ENCODE assay signal across 17 mouse cellular contexts in the genomic region with DNA sequence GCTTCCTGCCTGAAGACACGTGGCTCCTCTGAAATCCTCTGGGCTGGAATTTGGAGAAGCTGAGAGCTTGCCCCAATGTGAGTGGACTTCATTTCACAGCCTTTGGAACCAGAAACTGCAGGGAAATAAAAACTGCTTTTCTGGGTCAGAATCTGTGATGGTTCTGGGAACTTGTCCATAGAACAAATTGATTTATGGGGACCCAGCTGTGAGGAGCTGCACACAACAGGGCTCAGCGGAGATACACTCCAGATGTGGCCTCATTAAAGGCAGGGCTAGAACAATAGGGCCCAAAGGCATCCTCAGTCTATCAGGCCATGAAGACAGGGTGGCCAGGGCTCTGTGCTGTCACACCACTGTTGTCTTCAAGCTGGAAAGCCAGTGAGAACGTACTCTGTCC. TPM values are rescaled to one million over a fixed set of nuclear protein-coding genes. Genes with fewer than 3 reads are reported as not detected.
DNase-seq lines count a peak whose midpoint lies in the region; ATAC-seq lines count a peak whose summit lies in the region.
"Had no signal": no experiment of that assay in that cellular context is flagged by ENCODE, and none has a peak within 500 bp of the region (broad histone marks: within the 10 kb centered on the region; RNA-seq: fewer than 3 reads in every experiment).

No protein-coding gene starts in this region.

- H3K27ac ChIP-seq in heart, embryonic 11.5 days (ENCODE audit: low read depth, low read length) = no peak overlapping the region
- H3K27ac ChIP-seq: forebrain, embryonic 10.5 days; intestine, embryonic 15.5 days; macrophage; neural tube, embryonic 12.5 days had no signal

- WGBS in heart, embryonic 11.5 days (ENCODE audit: insufficient replicate concordance) = 64% methylated on average over 3 of the region's 3 CpGs

- no peaks in the 10 kb centered on the region for H3K4me1 ChIP-seq in heart, embryonic 11.5 days (ENCODE audit: control insufficient read depth, insufficient read depth, low read length)
- H3K4me1 ChIP-seq: neural tube, embryonic 12.5 days had no signal

- ATAC-seq in heart, embryonic 11.5 days (replicated peaks; ENCODE audit: insufficient number of reproducible peaks, low FRiP score, low TSS enrichment) = no peak
- no peak for ATAC-seq in megakaryocyte, adult 5-6 weeks (ENCODE audit: poor library complexity, severe bottlenecking)
- ATAC-seq: intestine, embryonic 15.5 days; midbrain, embryonic 16.5 days had no signal

- no peaks in the 10 kb centered on the region; the same call in 1 of the 2 replicates for H3K9me3 ChIP-seq in heart, embryonic 11.5 days (replicated peaks; ENCODE audit: control insufficient read depth, low read length)
- H3K9me3 ChIP-seq: forebrain, embryonic 10.5 days; intestine, embryonic 15.5 days; neural tube, embryonic 12.5 days had no signal

- H3K4me3 ChIP-seq in heart, embryonic 11.5 days (ENCODE audit: low read depth, low read length) = no peak overlapping the region
- H3K4me3 ChIP-seq: forebrain, embryonic 10.5 days; intestine, embryonic 15.5 days; neural tube, embryonic 12.5 days had no signal

- intact Hi-C loops in gastrocnemius, postnatal 36 days (cut with DNase I) = no loop called here

- H3K36me3 ChIP-seq in heart, embryonic 11.5 days (ENCODE audit: control insufficient read depth, insufficient read depth, low read length) = no peaks in the 10 kb centered on the region
- H3K36me3 ChIP-seq: forebrain, embryonic 10.5 days; intestine, embryonic 15.5 days; neural tube, embryonic 12.5 days had no signal

- H3K9ac ChIP-seq in heart, embryonic 11.5 days (ENCODE audit: low read depth, low read length) = no peak overlapping the region
- H3K9ac ChIP-seq: intestine, embryonic 15.5 days; neural tube, embryonic 12.5 days had no signal

- H3K27me3 ChIP-seq in heart, embryonic 11.5 days (ENCODE audit: control insufficient read depth, insufficient read depth, low read length) = no peaks in the 10 kb centered on the region
- H3K27me3 ChIP-seq: intestine, embryonic 15.5 days; neural tube, embryonic 12.5 days had no signal

- DNase-seq in heart, adult 18-20 months = peak; percentile 47 to 73
- DNase-seq in NIH3T3 (ENCODE audit: low read depth) = peak; percentile 54
- DNase-seq in gastrocnemius, postnatal 36 days = peak; percentile 20 to 23
- DNase-seq in kidney, postnatal 4 days = peak; percentile 42 to 58
- DNase-seq in layer of hippocampus, adult 9-11 months = no peak
- no peak for DNase-seq in adrenal gland, adult (ENCODE audit: inconsistent age in 2 of 2, low spot score in 1 of 2)
- DNase-seq: B cell, adult 2 months; cerebellum, adult 8-10 months; liver; spleen, adult 18-20 months had no signal

- no peak overlapping the region for H3K4me2 ChIP-seq in heart, embryonic 11.5 days
- H3K4me2 ChIP-seq: intestine, embryonic 15.5 days; neural tube, embryonic 12.5 days had no signal

RNA-seq across cellular contexts. Expression of a gene that starts 40.7 kb away (rescaled TPM):
- under 1 TPM; 0.30 to 0.57 TPM for total RNA-seq in heart, adult 18-20 months (2021)
- 0.89 and 1.5 TPM in 2 replicates for polyA plus RNA-seq in heart, embryonic 11.5 days (2014; fragmentation: Nextera tagmentation; extraction: Ambion mirVana)
- total RNA-seq in gastrocnemius, postnatal 36 days (2021) = not detected
- total RNA-seq in megakaryocyte, adult 5-6 weeks (2015) = 0.84 and 1.5 TPM in 2 replicates
- 2.7 and 3.0 TPM in 2 replicates for total RNA-seq in megakaryocyte, adult 5-6 weeks (2017)

Comparison
In these comparisons a context has a peak if more than half of its experiments do, and no peak if none do; other contexts are left out.
1. DNase-seq: peak in heart, adult 18-20 months (2 of 2), NIH3T3 (single experiment), gastrocnemius, postnatal 36 days (2 of 2) and kidney, postnatal 4 days (2 of 2); none in layer of hippocampus, adult 9-11 months (single experiment) and adrenal gland, adult (0 of 2).